Mouse (Mus musculus) retina, postnatal 1 day (tissue): ENCODE results near the gene Gm49368.
"Not testable (repeated sequence)": the region's sequence is repeated elsewhere in the genome, so short reads cannot be mapped to it uniquely, and the experiment has no call there.

Source experiments
- DNase-seq: peaks from one replicate; pipeline ENCODE4 v3.0.0-alpha.2; 2012

Gene Gm49368

DNA sequence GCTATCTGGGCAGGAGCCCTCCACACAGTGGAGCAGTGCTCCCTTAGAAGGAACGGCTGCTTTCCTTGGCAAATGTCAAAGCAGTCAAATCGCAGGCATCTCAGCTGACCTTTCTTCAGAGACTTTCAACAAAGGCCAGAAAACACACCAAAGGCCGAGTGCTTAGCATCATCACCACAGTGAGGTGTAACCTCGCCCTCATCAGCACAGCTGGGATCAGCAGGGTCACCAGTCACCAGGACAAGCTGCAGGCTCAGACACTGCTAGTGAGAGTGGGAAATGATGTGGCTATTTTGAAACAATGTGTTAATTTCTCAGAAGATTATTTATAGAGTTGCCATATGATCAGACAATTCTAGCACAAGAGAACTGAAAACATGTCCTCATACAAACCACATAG lies 74.4 kb downstream of the Gm49368 start:
- no peak for DNase-seq

- no peak for DNase-seq
These were observed 77.1 kb downstream of the Gm49368 start for GRCm38 (mm10) chr7:128139611-128140010.

GRCm38 (mm10) chr7:128150970-128151369 lies 88.5 kb downstream of the Gm49368 start:
- DNase-seq = no peak

DNA sequence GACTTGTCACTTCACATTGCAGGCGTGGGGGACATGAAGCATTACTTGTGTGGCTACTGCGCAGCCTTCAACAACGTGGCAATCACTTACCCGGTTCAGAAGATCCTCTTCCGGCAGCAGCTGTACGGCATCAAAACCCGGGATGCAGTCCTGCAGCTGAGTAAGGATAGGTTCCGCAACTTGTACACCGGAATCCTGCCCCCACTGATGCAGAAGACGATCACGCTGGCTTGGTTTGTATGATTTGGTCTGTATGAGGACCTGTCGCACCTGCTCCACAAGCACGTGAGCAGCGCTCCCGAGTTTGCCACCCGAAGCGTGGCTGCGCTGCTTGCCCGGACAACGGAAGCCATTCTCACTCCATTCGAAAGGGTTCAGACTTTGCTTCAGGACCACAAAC lies 91.6 kb downstream of the Gm49368 start, which contains the start of gene Itgad:
Gene Itgad, plus strand, starts transcription at position 301 of the 400 bp plus-strand sequence.
- DNase-seq = no peak

- peak; percentile 45 for DNase-seq
These were observed 92.4 kb downstream of the Gm49368 start for GRCm38 (mm10) chr7:128154924-128155323.

GRCm38 (mm10) chr7:128158688-128159354 lies 96.3 kb downstream of the Gm49368 start:
- not testable (repeated sequence) for DNase-seq

DNA sequence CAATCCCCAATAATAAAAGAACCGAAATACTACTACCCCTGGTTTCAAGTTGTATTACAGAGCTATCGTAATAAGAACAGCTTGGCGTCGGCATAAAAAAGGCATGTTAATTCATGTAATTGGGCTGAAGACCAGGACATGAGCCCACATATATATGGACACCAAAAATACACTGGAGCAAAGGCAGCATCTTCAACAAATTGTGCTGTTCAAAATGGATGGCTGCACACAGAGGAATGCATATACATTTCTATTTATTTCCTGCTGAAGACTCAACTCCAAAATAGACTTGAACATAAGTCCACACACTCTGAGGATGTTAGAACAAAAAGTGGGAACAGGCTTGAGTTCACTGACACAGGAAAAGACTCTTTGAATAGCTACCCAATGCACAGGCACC lies 101.5 kb downstream of the Gm49368 start:
- DNase-seq = no peak

- no peak for DNase-seq
These were observed 103.9 kb downstream of the Gm49368 start for GRCm38 (mm10) chr7:128166391-128166790.

GRCm38 (mm10) chr7:128169996-128170395 lies 107.5 kb downstream of the Gm49368 start:
- no peak for DNase-seq
